Mouse (Mus musculus) midbrain, embryonic 16.5 days (tissue): ENCODE measurements around the gene Smoc1. TPM values are rescaled to one million over a fixed set of nuclear protein-coding genes. Genes with fewer than 3 reads are reported as not detected.

Experiments
- ATAC-seq: fragments of 200-750 bp; cut with Nextera tagmentation; 2 replicates; pipeline ENCODE4 v1.8.0; 2017; ENCODE audit warnings: moderate TSS enrichment
- H3K27ac ChIP-seq: fragments of 300-500 bp; sonication (generic); 2 replicates; pipeline ENCODE4 v1.5.1; 2014; ENCODE audit warnings: mild to moderate bottlenecking, low read length, mixed read lengths
- H3K27me3 ChIP-seq: fragments of 300-500 bp; sonication (generic); 2 replicates; pipeline ENCODE4 v1.6.1; 2014; ENCODE audit warnings: low read depth, low read length, mixed read lengths; ENCODE audit not compliant: control insufficient read depth, insufficient read depth
- H3K36me3 ChIP-seq: fragments of 300-500 bp; sonication (generic); 2 replicates; pipeline ENCODE4 v1.6.1; 2014; ENCODE audit warnings: mild to moderate bottlenecking, low read length, moderate library complexity, mixed read lengths; ENCODE audit not compliant: control insufficient read depth, insufficient read depth
- H3K4me1 ChIP-seq: fragments of 300-500 bp; sonication (generic); 2 replicates; pipeline ENCODE4 v1.6.1; 2014; ENCODE audit warnings: mild to moderate bottlenecking, low read length, mixed read lengths; ENCODE audit not compliant: control insufficient read depth, insufficient read depth
- H3K4me2 ChIP-seq: fragments of 300-500 bp; sonication (generic); 2 replicates; pipeline ENCODE4 v1.6.1; 2014; ENCODE audit warnings: mild to moderate bottlenecking, low read length, mixed read lengths
- H3K4me3 ChIP-seq: fragments of 300-500 bp; sonication (generic); 2 replicates; pipeline ENCODE4 v1.5.1; 2014; ENCODE audit warnings: low read depth, mild to moderate bottlenecking, low read length, moderate library complexity, mixed read lengths
- H3K9ac ChIP-seq: fragments of 300-500 bp; sonication (generic); 2 replicates; pipeline ENCODE4 v1.6.1; 2014; ENCODE audit warnings: low read depth, low read length, mixed read lengths
- H3K9me3 ChIP-seq: fragments of 300-500 bp; sonication (generic); replicated peaks from 2 replicates; pipeline ENCODE4 v1.6.1; 2014; ENCODE audit warnings: mild to moderate bottlenecking, low read length, mixed read lengths; ENCODE audit not compliant: control insufficient read depth, poor library complexity, severe bottlenecking
- WGBS: fragments of 180-500 bp; shearing (Covaris S2); extraction: QIAGEN DNeasy Blood & Tissue Kit; methylation state at CpG from one replicate; pipeline ENCODE4 v1.1.7; 2014; 5-methylcytosine and 5-hydroxymethylcytosine counted together
- polyA plus RNA-seq: library from polyadenylated mRNA; unstranded; fragments of >200 nt; fragmentation: Nextera tagmentation; extraction: Ambion mirVana; gene quantifications from 2 replicates; pipeline ENCODE4 v1.2.1, GENCODE M21; 2015

Smoc1 gene
- polyA plus RNA-seq, 1 experiment from 2014 or later: 29.0 TPM

DNA sequence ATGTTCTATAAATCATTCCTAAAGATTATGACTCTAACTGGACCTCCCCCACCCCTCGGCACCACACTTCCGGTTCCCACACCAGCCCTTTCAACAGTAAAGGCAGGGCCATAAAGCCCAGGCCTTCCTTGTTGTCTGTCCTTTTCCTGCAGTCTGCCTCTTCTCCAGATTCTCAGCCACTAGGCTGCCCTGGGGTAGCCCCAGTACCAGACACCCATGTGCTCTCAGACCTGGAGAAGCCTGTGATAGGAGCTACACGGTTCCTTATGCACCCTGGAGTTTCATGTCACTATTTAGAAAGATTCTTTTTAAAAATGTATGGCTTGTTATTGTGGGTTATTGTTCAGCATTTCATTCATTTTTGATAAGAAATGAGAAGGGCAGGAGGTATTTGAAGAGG is 133.8 kb downstream of the Smoc1 start:
- H3K27ac ChIP-seq: no peak overlapping the region
- no peaks in the 10 kb centered on the region for H3K4me1 ChIP-seq
- ATAC-seq: no peak
- no peak overlapping the region for H3K4me3 ChIP-seq
- H3K4me2 ChIP-seq: no peak overlapping the region
- no peaks in the 10 kb centered on the region for H3K36me3 ChIP-seq
- no peaks in the 10 kb centered on the region for H3K9me3 ChIP-seq
- H3K27me3 ChIP-seq: no peaks in the 10 kb centered on the region
- WGBS: 93% methylated on average over 3 of the region's 3 CpGs
- H3K9ac ChIP-seq: no peak overlapping the region

- H3K4me1 ChIP-seq: no peaks in the 10 kb centered on the region
- H3K4me2 ChIP-seq: no peak overlapping the region
- no peak overlapping the region for H3K4me3 ChIP-seq
- H3K9ac ChIP-seq: no peak overlapping the region
- no peak overlapping the region for H3K27ac ChIP-seq
- 65% methylated on average over 5 of the region's 5 CpGs for WGBS
- H3K9me3 ChIP-seq: no peaks in the 10 kb centered on the region
- no peaks in the 10 kb centered on the region for H3K27me3 ChIP-seq
- no peak for ATAC-seq
- no peaks in the 10 kb centered on the region for H3K36me3 ChIP-seq
Observed at GRCm38 (mm10) chr12:81160831-81161230, 134.2 kb downstream of the Smoc1 start.

DNA sequence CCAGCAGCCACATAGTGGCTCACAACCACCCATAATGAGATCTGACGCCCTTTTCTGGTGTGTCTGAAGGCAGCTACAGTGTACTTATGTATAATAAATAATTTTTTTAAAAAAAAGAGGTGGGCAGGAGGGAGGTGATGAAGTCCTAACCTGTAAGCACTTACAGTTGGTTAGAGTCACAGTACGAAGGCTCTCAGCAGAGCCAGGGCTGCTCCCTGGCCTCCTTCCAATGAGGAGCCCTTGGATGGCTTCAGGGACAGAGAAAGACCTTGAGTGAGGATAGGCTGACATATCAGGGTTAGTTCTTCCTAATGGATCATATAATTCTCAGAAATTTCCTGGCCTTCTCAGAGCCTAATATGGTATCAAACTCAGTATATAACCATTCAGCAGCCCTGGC is 134.7 kb downstream of the Smoc1 start:
- Histone ChIP-seq H3K9me3 (no peaks in the 10 kb centered on the region), H3K4me3 (no peak overlapping the region), H3K27me3 (no peaks in the 10 kb centered on the region), H3K36me3 (no peaks in the 10 kb centered on the region), H3K4me2 (no peak overlapping the region), H3K27ac (no peak overlapping the region), H3K9ac (no peak overlapping the region), H3K4me1 (peaks cover 4% of the 10 kb centered on the region)
- 92% methylated on average over 2 of the region's 2 CpGs for WGBS
- ATAC-seq: no peak

GRCm38 (mm10) chr12:81163131-81163530 is 136.5 kb downstream of the Smoc1 start:
- Histone ChIP-seq H3K4me1 (peaks cover 5% of the 10 kb centered on the region), H3K4me3 (no peak overlapping the region), H3K4me2 (no peak overlapping the region), H3K36me3 (no peaks in the 10 kb centered on the region), H3K27ac (no peak overlapping the region), H3K9me3 (no peaks in the 10 kb centered on the region), H3K27me3 (no peaks in the 10 kb centered on the region), H3K9ac (no peak overlapping the region)
- 87% methylated on average over 3 of the region's 3 CpGs for WGBS
- no peak for ATAC-seq

DNA sequence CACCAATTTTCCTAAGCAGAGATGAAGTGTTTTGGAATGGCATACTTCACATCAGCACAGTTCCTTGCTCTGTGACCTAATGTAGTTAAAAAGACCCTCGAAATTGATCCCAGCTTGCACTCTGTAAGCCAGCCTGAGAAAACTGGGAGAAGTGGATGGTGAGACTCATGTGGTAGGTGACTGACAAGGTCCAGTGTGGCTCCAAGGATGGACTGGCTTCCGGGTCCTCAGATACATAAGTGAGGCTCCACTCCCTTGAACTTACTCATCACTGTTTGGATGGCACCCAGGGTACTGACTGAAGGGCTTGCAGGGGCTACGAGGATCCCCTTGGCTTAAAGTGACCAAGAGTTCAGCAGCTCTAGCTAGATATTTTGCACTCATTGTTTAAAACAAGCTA is 137.0 kb downstream of the Smoc1 start:
- Histone ChIP-seq H3K4me2 (no peak overlapping the region), H3K27me3 (no peaks in the 10 kb centered on the region), H3K27ac (no peak overlapping the region), H3K9ac (no peak overlapping the region), H3K4me1 (peaks cover 5% of the 10 kb centered on the region), H3K36me3 (no peaks in the 10 kb centered on the region), H3K4me3 (no peak overlapping the region), H3K9me3 (no peaks in the 10 kb centered on the region)
- no peak for ATAC-seq
- WGBS: 88% methylated on average over 3 of the region's 3 CpGs

GRCm38 (mm10) chr12:81166092-81166491 is 139.5 kb downstream of the Smoc1 start:
- Histone ChIP-seq H3K4me2 (no peak overlapping the region), H3K4me3 (no peak overlapping the region), H3K4me1 (peaks cover 5% of the 10 kb centered on the region), H3K36me3 (no peaks in the 10 kb centered on the region), H3K9me3 (no peaks in the 10 kb centered on the region), H3K27ac (no peak overlapping the region), H3K9ac (0 out of 2 replicates have a peak overlapping the region, but pooled peaks have one; percentile 10), H3K27me3 (no peaks in the 10 kb centered on the region)
- ATAC-seq: no peak
- 17% methylated on average over 10 of the region's 10 CpGs for WGBS

- Histone ChIP-seq H3K36me3 (no peaks in the 10 kb centered on the region), H3K4me3 (no peak overlapping the region), H3K4me1 (peaks cover 5% of the 10 kb centered on the region), H3K9me3 (no peaks in the 10 kb centered on the region), H3K9ac (no peak overlapping the region), H3K4me2 (no peak overlapping the region), H3K27me3 (no peaks in the 10 kb centered on the region), H3K27ac (no peak overlapping the region)
- ATAC-seq: no peak
- WGBS: 86% methylated on average over 8 of the region's 8 CpGs
Observed at GRCm38 (mm10) chr12:81166615-81167014, 140.0 kb downstream of the Smoc1 start.

DNA sequence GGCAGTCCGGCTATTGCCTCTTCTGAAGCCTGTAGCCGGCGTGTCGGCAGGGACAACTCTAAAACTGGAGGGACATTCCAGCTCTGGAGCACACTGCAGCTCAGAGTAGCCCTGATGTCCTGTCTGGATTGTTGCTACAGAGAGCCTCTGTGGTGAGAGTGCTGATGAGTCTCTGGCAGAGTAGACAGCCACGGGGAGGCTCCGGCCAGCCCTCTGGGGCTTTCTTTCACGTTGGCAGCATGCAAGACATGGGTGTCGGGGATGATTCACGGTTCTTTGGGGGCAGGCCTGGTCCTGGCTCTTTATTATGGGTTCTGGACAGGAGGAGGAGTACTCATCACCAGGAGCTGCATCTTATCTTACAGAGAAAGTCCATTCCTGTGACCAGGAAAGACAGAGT is 140.5 kb downstream of the Smoc1 start:
- no peak for ATAC-seq
- no peak overlapping the region for H3K27ac ChIP-seq

GRCm38 (mm10) chr12:81168031-81168430 is 141.4 kb downstream of the Smoc1 start:
- H3K27me3 ChIP-seq: no peaks in the 10 kb centered on the region
- no peaks in the 10 kb centered on the region for H3K36me3 ChIP-seq
- no peak overlapping the region for H3K4me2 ChIP-seq
- ATAC-seq: no peak
- no peaks in the 10 kb centered on the region for H3K9me3 ChIP-seq
- 98% methylated on average over 7 of the region's 7 CpGs for WGBS
- no peak overlapping the region for H3K27ac ChIP-seq
- no peak overlapping the region for H3K9ac ChIP-seq
- peaks cover 5% of the 10 kb centered on the region for H3K4me1 ChIP-seq
- H3K4me3 ChIP-seq: no peak overlapping the region

More for the DNA sequence above, 140.5 kb downstream of the Smoc1 start:
- no peaks in the 10 kb centered on the region for H3K9me3 ChIP-seq
- no peak overlapping the region for H3K4me3 ChIP-seq
- no peaks in the 10 kb centered on the region for H3K36me3 ChIP-seq
- no peak overlapping the region for H3K4me2 ChIP-seq
- H3K4me1 ChIP-seq: peaks cover 5% of the 10 kb centered on the region
- 79% methylated on average over 9 of the region's 9 CpGs for WGBS
- no peak overlapping the region for H3K9ac ChIP-seq
- no peaks in the 10 kb centered on the region for H3K27me3 ChIP-seq

DNA sequence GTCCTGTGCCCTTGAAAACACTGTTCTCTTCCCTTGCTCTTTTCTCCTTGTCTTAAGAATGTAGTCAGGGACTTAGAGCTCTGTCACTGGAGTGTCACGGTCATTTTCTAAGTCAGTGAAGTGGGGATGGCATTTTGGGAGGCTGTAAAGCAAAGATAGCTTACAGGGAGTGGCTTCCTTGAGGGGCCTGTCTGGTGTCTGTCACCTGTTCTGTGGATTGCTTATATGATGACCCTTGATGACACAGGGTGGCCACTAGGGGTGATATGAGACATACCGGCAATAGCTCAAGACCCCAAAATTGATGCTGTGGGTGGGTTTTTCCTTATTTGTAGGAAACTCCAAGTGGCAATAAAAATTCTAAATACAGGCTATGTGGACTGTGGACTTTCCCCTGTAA is 141.9 kb downstream of the Smoc1 start:
- Histone ChIP-seq H3K36me3 (no peaks in the 10 kb centered on the region), H3K27ac (no peak overlapping the region), H3K4me3 (no peak overlapping the region), H3K4me2 (no peak overlapping the region), H3K9me3 (no peaks in the 10 kb centered on the region), H3K9ac (no peak overlapping the region), H3K4me1 (peaks cover 5% of the 10 kb centered on the region), H3K27me3 (no peaks in the 10 kb centered on the region)
- WGBS: 74% methylated on average over 2 of the region's 2 CpGs
- no peak for ATAC-seq
